Mouse (Mus musculus) c-Kit-positive CD71-negative TER-119-negative erythroid progenitor cells, embryonic 14.5 days (primary cell): ENCODE data around the gene Lrtm2.
A peak's percentile ranks its signal among the peaks of the same experiment; 100 is the strongest.
"Not testable (repeated sequence)": the region's sequence is repeated elsewhere in the genome, so short reads cannot be mapped to it uniquely, and the experiment has no call there.

Source experiments
- DNase-seq: peaks from one replicate; pipeline ENCODE4 v3.0.0-alpha.2; 2013; ENCODE audit warnings: low read depth

Gene Lrtm2

GRCm38 (mm10) chr6:119330506-119330905, at the start of gene Lrtm2:
Lrtm2 (minus strand) TSS chr6:119330766.
- no peak for DNase-seq

- no peak for DNase-seq
Measured at GRCm38 (mm10) chr6:119378631-119379030, 48.1 kb upstream of the Lrtm2 start.

- no peak for DNase-seq
Measured at GRCm38 (mm10) chr6:119377613-119378012, 47.0 kb upstream of the Lrtm2 start.

- DNase-seq: no peak
Measured at GRCm38 (mm10) chr6:119375035-119375434, 44.5 kb upstream of the Lrtm2 start.

GRCm38 (mm10) chr6:119373000-119373705, 42.6 kb upstream of the Lrtm2 start:
- DNase-seq: no peak

GRCm38 (mm10) chr6:119372237-119372636, 41.7 kb upstream of the Lrtm2 start:
- no peak for DNase-seq

- no peak for DNase-seq
Measured at GRCm38 (mm10) chr6:119371624-119372023, 41.1 kb upstream of the Lrtm2 start.

GRCm38 (mm10) chr6:119367382-119367781, 36.8 kb upstream of the Lrtm2 start:
- DNase-seq: no peak

GRCm38 (mm10) chr6:119366800-119367199, 36.2 kb upstream of the Lrtm2 start:
- not testable (repeated sequence) for DNase-seq

GRCm38 (mm10) chr6:119363593-119363992, 33.0 kb upstream of the Lrtm2 start:
- DNase-seq: no peak

GRCm38 (mm10) chr6:119360925-119361702, 30.5 kb upstream of the Lrtm2 start:
- DNase-seq: no peak

- DNase-seq: not testable (repeated sequence)
Measured at GRCm38 (mm10) chr6:119360250-119360649, 29.7 kb upstream of the Lrtm2 start.

GRCm38 (mm10) chr6:119358020-119358571, 27.5 kb upstream of the Lrtm2 start:
- no peak for DNase-seq

- no peak for DNase-seq
Measured at GRCm38 (mm10) chr6:119352501-119352900, 21.9 kb upstream of the Lrtm2 start.

- DNase-seq: no peak
Measured at GRCm38 (mm10) chr6:119351656-119352055, 21.1 kb upstream of the Lrtm2 start.

- no peak for DNase-seq
Measured at GRCm38 (mm10) chr6:119350703-119351198, 20.2 kb upstream of the Lrtm2 start.

GRCm38 (mm10) chr6:119348234-119348633, 17.7 kb upstream of the Lrtm2 start:
- DNase-seq: peak; percentile 65

- DNase-seq: no peak
Measured at GRCm38 (mm10) chr6:119347813-119348212, 17.2 kb upstream of the Lrtm2 start.

GRCm38 (mm10) chr6:119346257-119346656, 15.7 kb upstream of the Lrtm2 start:
- no peak for DNase-seq

GRCm38 (mm10) chr6:119341409-119341808, 10.8 kb upstream of the Lrtm2 start:
- DNase-seq: no peak

GRCm38 (mm10) chr6:119338121-119338912, 7.8 kb upstream of the Lrtm2 start:
- DNase-seq: no peak

GRCm38 (mm10) chr6:119337287-119337686, 6.7 kb upstream of the Lrtm2 start:
- no peak for DNase-seq
